Mouse (Mus musculus) intestine, embryonic 15.5 days (tissue): Measurements from ENCODE around the gene Ttc25. TPM values are rescaled to one million over a fixed set of nuclear protein-coding genes. Genes with fewer than 3 reads are reported as not detected.

Experiments
- ATAC-seq: fragments of 200-750 bp; cut with Nextera tagmentation; 2 replicates; pipeline ENCODE4 v1.8.0; 2017; ENCODE audit warnings: moderate TSS enrichment, moderate library complexity
- H3K27ac ChIP-seq: fragments of 300-500 bp; sonication (generic); 2 replicates; pipeline ENCODE4 v1.5.1; 2015; ENCODE audit warnings: mild to moderate bottlenecking, inconsistent platforms
- H3K27me3 ChIP-seq: fragments of 300-500 bp; sonication (generic); replicated peaks from 2 replicates; pipeline ENCODE4 v1.6.1; 2015; ENCODE audit warnings: inconsistent platforms
- H3K36me3 ChIP-seq: fragments of 300-500 bp; sonication (generic); 2 replicates; pipeline ENCODE4 v1.6.1; 2015; ENCODE audit warnings: inconsistent platforms
- H3K4me1 ChIP-seq: fragments of 300-500 bp; sonication (generic); replicated peaks from 2 replicates; pipeline ENCODE4 v1.6.1; 2015; ENCODE audit warnings: inconsistent platforms
- H3K4me2 ChIP-seq: fragments of 300-500 bp; sonication (generic); replicated peaks from 2 replicates; pipeline ENCODE4 v1.6.1; 2015; ENCODE audit warnings: mild to moderate bottlenecking, inconsistent platforms
- H3K4me3 ChIP-seq: fragments of 300-500 bp; sonication (generic); replicated peaks from 2 replicates; pipeline ENCODE4 v1.5.1; 2015; ENCODE audit warnings: inconsistent platforms
- H3K9ac ChIP-seq: fragments of 300-500 bp; sonication (generic); 2 replicates; pipeline ENCODE4 v1.6.1; 2015; ENCODE audit warnings: inconsistent platforms
- H3K9me3 ChIP-seq: fragments of 300-500 bp; sonication (generic); 2 replicates; pipeline ENCODE4 v1.6.1; 2016; ENCODE audit warnings: inconsistent platforms
- WGBS: fragments of 180-500 bp; shearing (Covaris S2); methylation state at CpG from one replicate; pipeline ENCODE4 v1.1.7; 2015; 5-methylcytosine and 5-hydroxymethylcytosine counted together
- polyA plus RNA-seq: library from polyadenylated mRNA; unstranded; fragments of >200 nt; fragmentation: Nextera tagmentation; extraction: Ambion mirVana; gene quantifications from 2 replicates; pipeline ENCODE4 v1.2.1, GENCODE M21; 2015

Gene Ttc25
- polyA plus RNA-seq, 1 experiment from 2014 or later, result 0.20 TPM

DNA sequence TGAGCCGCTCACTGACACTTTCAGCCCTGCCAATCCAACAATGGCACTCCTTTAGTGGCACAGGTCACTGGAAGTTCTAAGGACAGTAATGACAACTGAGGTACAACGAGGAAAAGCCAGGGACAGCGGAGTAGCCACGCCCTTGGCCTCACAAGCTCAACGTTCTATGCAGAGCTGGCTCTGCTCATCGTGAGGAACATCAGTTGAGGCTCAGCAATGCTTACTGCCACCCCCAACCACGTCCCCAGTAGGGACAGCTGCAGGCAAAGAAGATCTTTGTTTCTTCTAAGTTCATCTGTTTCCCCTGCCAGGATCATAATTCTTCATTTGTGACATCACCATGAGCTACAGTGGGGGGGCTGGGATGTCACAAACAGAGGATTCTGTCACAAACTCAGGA lies 49.2 kb downstream of the Ttc25 start:
- Histone ChIP-seq H3K27me3 (no peaks in the 10 kb centered on the region), H3K4me2 (no peak overlapping the region), H3K4me1 (no peaks in the 10 kb centered on the region), H3K27ac (no peak overlapping the region), H3K4me3 (no peak overlapping the region), H3K36me3 (peaks cover 56% of the 10 kb centered on the region), H3K9me3 (no peaks in the 10 kb centered on the region), H3K9ac (no peak overlapping the region)
- no peak for ATAC-seq
- 77% methylated on average over 7 of the region's 7 CpGs for WGBS

DNA sequence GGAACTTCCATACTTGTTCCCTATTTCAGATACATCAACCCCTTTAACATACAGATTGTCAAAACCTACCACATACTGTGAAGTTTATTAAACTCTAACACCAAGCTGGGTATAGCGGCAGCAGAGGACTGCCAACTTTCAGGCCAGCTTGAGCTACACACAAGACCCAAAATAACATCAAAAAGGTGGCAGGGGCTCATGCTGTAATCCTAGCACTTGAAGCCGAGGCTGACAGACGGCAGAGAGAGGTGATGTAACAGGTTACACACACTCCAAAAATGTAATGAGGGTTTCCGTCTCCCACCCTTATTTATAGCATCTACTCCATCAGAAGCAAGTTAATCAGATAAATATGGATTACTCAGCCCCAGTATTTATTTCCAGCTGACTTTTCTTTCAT lies 50.1 kb downstream of the Ttc25 start:
- H3K4me2 ChIP-seq, result no peak overlapping the region
- H3K4me1 ChIP-seq, result no peaks in the 10 kb centered on the region
- H3K9ac ChIP-seq, result no peak overlapping the region
- H3K9me3 ChIP-seq, result no peaks in the 10 kb centered on the region
- ATAC-seq, result no peak
- 79% methylated on average over 4 of the region's 4 CpGs for WGBS
- no peak overlapping the region for H3K27ac ChIP-seq
- no peak overlapping the region for H3K4me3 ChIP-seq
- H3K36me3 ChIP-seq, result peaks cover 51% of the 10 kb centered on the region
- H3K27me3 ChIP-seq, result no peaks in the 10 kb centered on the region

GRCm38 (mm10) chr11:100598074-100598473 lies 52.7 kb downstream of the Ttc25 start:
- no peaks in the 10 kb centered on the region for H3K4me1 ChIP-seq
- ATAC-seq, result no peak
- no peak overlapping the region for H3K9ac ChIP-seq
- H3K27ac ChIP-seq, result no peak overlapping the region
- no peaks in the 10 kb centered on the region for H3K27me3 ChIP-seq
- no peak overlapping the region for H3K4me2 ChIP-seq
- H3K36me3 ChIP-seq, result peaks cover 33% of the 10 kb centered on the region
- H3K4me3 ChIP-seq, result no peak overlapping the region
- WGBS, result 78% methylated on average over 4 of the region's 4 CpGs
- H3K9me3 ChIP-seq, result no peaks in the 10 kb centered on the region

GRCm38 (mm10) chr11:100601372-100601771 lies 56.0 kb downstream of the Ttc25 start:
- 0 out of 2 replicates have a peak, but pooled peaks cover 3% of the 10 kb centered on the region for H3K4me1 ChIP-seq
- no peaks in the 10 kb centered on the region for H3K27me3 ChIP-seq
- H3K4me2 ChIP-seq, result no peak overlapping the region
- ATAC-seq, result no peak
- H3K9me3 ChIP-seq, result no peaks in the 10 kb centered on the region
- 97% methylated on average over 3 of the region's 3 CpGs for WGBS
- no peak overlapping the region for H3K27ac ChIP-seq
- no peak overlapping the region for H3K4me3 ChIP-seq
- H3K36me3 ChIP-seq, result peaks cover 27% of the 10 kb centered on the region
- H3K9ac ChIP-seq, result no peak overlapping the region

GRCm38 (mm10) chr11:100603155-100603554 lies 57.7 kb downstream of the Ttc25 start:
- Histone ChIP-seq H3K27me3 (no peaks in the 10 kb centered on the region), H3K4me1 (0 out of 2 replicates have a peak, but pooled peaks cover 3% of the 10 kb centered on the region), H3K27ac (no peak overlapping the region), H3K4me2 (no peak overlapping the region), H3K4me3 (no peak overlapping the region), H3K9ac (no peak overlapping the region), H3K36me3 (peaks cover 12% of the 10 kb centered on the region), H3K9me3 (no peaks in the 10 kb centered on the region)
- WGBS, result 85% methylated on average over 9 of the region's 9 CpGs
- no peak for ATAC-seq

DNA sequence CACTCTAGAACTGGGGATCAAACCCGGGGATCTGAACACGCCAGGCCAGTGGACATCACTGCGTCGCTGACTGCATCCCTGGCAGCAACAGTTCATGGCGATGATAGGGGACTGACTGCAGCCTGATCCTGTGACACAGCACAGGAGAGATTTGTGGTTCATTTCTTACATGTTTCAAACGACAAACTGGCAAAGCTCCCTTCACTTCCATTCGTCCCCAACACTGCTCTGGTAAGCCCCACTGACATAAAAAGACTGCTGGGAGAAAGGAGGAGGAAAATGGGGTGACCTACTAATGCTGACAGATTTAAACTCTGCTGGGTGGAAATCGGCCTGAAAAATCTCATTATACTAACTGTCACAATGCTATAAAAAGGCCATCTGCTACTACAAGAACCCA lies 58.4 kb downstream of the Ttc25 start:
- H3K27ac ChIP-seq, result no peak overlapping the region
- no peaks in the 10 kb centered on the region for H3K27me3 ChIP-seq
- H3K4me2 ChIP-seq, result no peak overlapping the region
- ATAC-seq, result no peak
- H3K4me1 ChIP-seq, result 0 out of 2 replicates have a peak, but pooled peaks cover 3% of the 10 kb centered on the region
- no peak overlapping the region for H3K9ac ChIP-seq
- no peaks in the 10 kb centered on the region for H3K9me3 ChIP-seq
- 78% methylated on average over 8 of the region's 8 CpGs for WGBS
- H3K36me3 ChIP-seq, result peaks cover 6% of the 10 kb centered on the region
- no peak overlapping the region for H3K4me3 ChIP-seq

- H3K9ac ChIP-seq, result no peak overlapping the region
- H3K4me1 ChIP-seq, result 0 out of 2 replicates have a peak, but pooled peaks cover 3% of the 10 kb centered on the region
- no peak overlapping the region for H3K4me3 ChIP-seq
- H3K27me3 ChIP-seq, result no peaks in the 10 kb centered on the region
- 0 out of 2 replicates have a peak, but pooled peaks cover under 1% of the 10 kb centered on the region for H3K36me3 ChIP-seq
- ATAC-seq, result no peak
- WGBS, result 75% methylated on average over 4 of the region's 4 CpGs
- H3K4me2 ChIP-seq, result no peak overlapping the region
- no peak overlapping the region for H3K27ac ChIP-seq
- H3K9me3 ChIP-seq, result no peaks in the 10 kb centered on the region
Observed at GRCm38 (mm10) chr11:100604321-100605005, 59.1 kb downstream of the Ttc25 start.

- 90% methylated on average over 10 of the region's 10 CpGs for WGBS
- ATAC-seq, result no peak
Observed at GRCm38 (mm10) chr11:100605451-100605850, 60.0 kb downstream of the Ttc25 start.

GRCm38 (mm10) chr11:100607121-100607520 lies 61.7 kb downstream of the Ttc25 start:
- Histone ChIP-seq H3K4me2 (no peak overlapping the region), H3K9ac (no peak overlapping the region), H3K36me3 (no peaks in the 10 kb centered on the region), H3K9me3 (no peaks in the 10 kb centered on the region), H3K4me1 (peaks cover 7% of the 10 kb centered on the region; the same call in 1 of the 2 replicates), H3K4me3 (no peak overlapping the region), H3K27me3 (no peaks in the 10 kb centered on the region), H3K27ac (no peak overlapping the region)
- ATAC-seq, result no peak
- WGBS, result 84% methylated on average over 6 of the region's 6 CpGs

More at GRCm38 (mm10) chr11:100605451-100605850, 60.0 kb downstream of the Ttc25 start:
- H3K4me2 ChIP-seq, result no peak overlapping the region
- no peak overlapping the region for H3K9ac ChIP-seq
- H3K4me1 ChIP-seq, result peaks cover 7% of the 10 kb centered on the region; the same call in 1 of the 2 replicates
- no peak overlapping the region for H3K27ac ChIP-seq
- H3K9me3 ChIP-seq, result no peaks in the 10 kb centered on the region
- H3K36me3 ChIP-seq, result no peaks in the 10 kb centered on the region
- no peaks in the 10 kb centered on the region for H3K27me3 ChIP-seq
- H3K4me3 ChIP-seq, result no peak overlapping the region

DNA sequence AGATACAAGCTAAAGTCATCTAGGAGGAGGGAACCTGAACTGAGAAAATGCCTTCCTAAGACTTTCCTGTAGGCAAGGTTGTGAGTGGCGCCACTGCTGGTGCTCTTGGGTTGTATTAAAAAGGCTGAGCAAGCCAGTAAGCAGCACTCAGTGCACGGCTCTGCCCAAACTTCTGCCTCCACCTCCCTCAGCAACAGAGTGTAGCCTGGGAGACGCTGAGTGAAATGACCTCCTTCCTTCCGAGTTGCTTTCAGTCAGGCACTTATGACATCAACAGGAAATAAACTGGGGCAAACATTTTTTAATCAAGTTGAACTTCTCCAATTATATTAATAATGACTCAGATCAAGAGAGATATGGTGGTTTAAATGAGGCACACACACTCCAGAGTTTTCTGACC lies 63.4 kb downstream of the Ttc25 start:
- Histone ChIP-seq H3K9me3 (no peaks in the 10 kb centered on the region), H3K9ac (no peak overlapping the region), H3K27ac (no peak overlapping the region), H3K36me3 (no peaks in the 10 kb centered on the region), H3K4me3 (no peak overlapping the region), H3K4me2 (no peak overlapping the region), H3K4me1 (peaks cover 15% of the 10 kb centered on the region; the same call in 1 of the 2 replicates), H3K27me3 (no peaks in the 10 kb centered on the region)
- WGBS, result 63% methylated on average over 4 of the region's 4 CpGs
- ATAC-seq, result no peak

DNA sequence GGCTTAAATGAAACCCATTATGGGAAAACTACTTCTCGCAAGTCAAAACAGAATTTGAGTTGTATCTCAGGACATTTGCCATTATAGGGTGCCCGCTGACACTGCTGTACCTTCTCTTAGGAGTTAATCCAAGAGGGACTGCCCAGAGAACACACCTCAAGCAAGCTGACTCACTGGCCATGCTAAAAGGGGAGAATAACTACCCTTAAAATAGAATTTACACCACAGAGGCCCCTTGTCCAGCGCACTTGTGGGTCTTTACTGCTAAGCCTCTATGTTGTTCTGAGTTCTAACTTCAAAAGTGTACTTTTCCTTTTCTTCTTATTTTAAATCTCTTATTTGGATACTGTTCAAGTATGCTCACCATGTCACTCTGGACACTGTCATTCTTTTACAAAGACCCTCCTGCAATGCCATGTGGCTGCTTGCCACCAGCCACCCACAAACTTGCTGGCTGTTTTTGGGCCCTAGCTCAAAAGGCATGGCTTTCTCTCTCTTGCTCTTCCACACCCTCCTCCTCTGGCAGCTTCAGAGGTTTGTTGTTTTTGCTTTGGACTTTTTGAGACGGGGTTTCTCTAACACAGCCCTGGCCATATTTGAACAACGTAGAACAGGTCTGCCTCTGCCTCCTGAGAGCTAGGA lies 64.1 kb downstream of the Ttc25 start:
- Histone ChIP-seq H3K9ac (no peak overlapping the region), H3K36me3 (no peaks in the 10 kb centered on the region), H3K27me3 (no peaks in the 10 kb centered on the region), H3K4me2 (no peak overlapping the region), H3K4me1 (peaks cover 14% of the 10 kb centered on the region; the same call in 1 of the 2 replicates), H3K27ac (no peak overlapping the region), H3K4me3 (no peak overlapping the region), H3K9me3 (no peaks in the 10 kb centered on the region)
- WGBS, result 85% methylated on average over 5 of the region's 5 CpGs
- ATAC-seq, result no peak

DNA sequence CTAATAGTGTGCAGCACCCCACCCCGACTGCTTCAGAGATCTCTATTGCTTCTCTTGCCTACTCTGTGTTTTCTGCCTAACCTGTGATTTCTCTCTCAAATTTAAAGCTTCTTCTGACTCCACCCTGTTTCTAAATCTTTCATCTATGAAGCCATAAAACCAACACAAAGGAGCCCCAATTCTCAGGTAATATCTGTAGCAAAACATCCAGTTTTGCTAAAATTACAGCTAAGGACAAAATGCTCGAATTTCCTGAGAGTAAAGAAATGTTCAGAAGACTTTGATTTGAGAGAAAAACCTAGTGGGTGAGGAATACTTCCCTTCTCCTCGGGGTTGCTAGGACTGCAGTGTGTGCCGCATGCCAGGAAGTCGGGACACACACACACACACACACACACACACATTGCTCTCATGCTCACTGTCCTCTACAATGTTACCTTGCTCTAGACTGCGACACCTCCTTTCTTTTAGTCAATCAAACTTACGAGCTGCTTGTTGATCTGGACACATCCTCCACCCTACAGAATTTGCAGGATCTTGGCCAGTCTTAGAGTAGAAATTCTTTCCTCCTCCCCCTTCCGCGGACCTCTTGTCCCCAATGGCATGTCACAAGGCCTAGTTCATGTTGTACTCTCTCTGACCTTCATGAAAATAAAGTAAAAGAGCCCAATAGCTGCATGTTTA lies 64.7 kb downstream of the Ttc25 start:
- Histone ChIP-seq H3K27ac (no peak overlapping the region), H3K27me3 (no peaks in the 10 kb centered on the region), H3K4me1 (peaks cover 13% of the 10 kb centered on the region; the same call in 1 of the 2 replicates), H3K4me3 (no peak overlapping the region), H3K4me2 (no peak overlapping the region), H3K9me3 (no peaks in the 10 kb centered on the region), H3K36me3 (no peaks in the 10 kb centered on the region), H3K9ac (no peak overlapping the region)
- 69% methylated on average over 9 of the region's 9 CpGs for WGBS
- ATAC-seq, result no peak
